Mouse (Mus musculus) layer of hippocampus, postnatal 36 days (tissue): ENCODE measurements around the gene Trit1. TPM values are rescaled to one million over a fixed set of nuclear protein-coding genes. Genes with fewer than 3 reads are reported as not detected.
A peak's percentile ranks its signal among the peaks of the same experiment; 100 is the strongest.
"Not testable (repeated sequence)": the region's sequence is repeated elsewhere in the genome, so short reads cannot be mapped to it uniquely, and the experiment has no call there.

Experiments used
- DNase-seq, 2 experiments: peaks; one replicate each; pipeline ENCODE4 v3.0.0; 2022
- total RNA-seq, 2 experiments: library from RNA; stranded (reverse); gene quantifications; 2 replicates each; pipeline ENCODE4 v1.2.3; 2021

Gene Trit1
- 10 to 100 TPM; 23.5 to 26.0 TPM for total RNA-seq

GRCm38 (mm10) chr4:123016451-123016957 is at the start of gene Trit1:
Gene Trit1, plus strand, starts transcription at chr4:123016597.
- peak; percentile 92 to 95 for DNase-seq

- no peak for DNase-seq
Observed at GRCm38 (mm10) chr4:122968106-122968505, 48.3 kb upstream of the Trit1 start.

- no peak for DNase-seq
Observed at GRCm38 (mm10) chr4:122971191-122971590, 45.2 kb upstream of the Trit1 start.

- no peak for DNase-seq
Observed at GRCm38 (mm10) chr4:122971646-122972045, 44.8 kb upstream of the Trit1 start.

- DNase-seq: no peak
Observed at GRCm38 (mm10) chr4:122972056-122972455, 44.3 kb upstream of the Trit1 start.

GRCm38 (mm10) chr4:122974976-122975520 is 41.3 kb upstream of the Trit1 start:
- no peak for DNase-seq

GRCm38 (mm10) chr4:122976885-122977284 is 39.5 kb upstream of the Trit1 start:
- DNase-seq: no peak

GRCm38 (mm10) chr4:122978850-122979249 is 37.5 kb upstream of the Trit1 start:
- DNase-seq: no peak

GRCm38 (mm10) chr4:122979826-122980225 is 36.6 kb upstream of the Trit1 start:
- DNase-seq: no peak

- no peak for DNase-seq
Observed at GRCm38 (mm10) chr4:122980684-122981083, 35.7 kb upstream of the Trit1 start.

- DNase-seq: no peak
Observed at GRCm38 (mm10) chr4:122981238-122981637, 35.2 kb upstream of the Trit1 start.

GRCm38 (mm10) chr4:122981930-122982329 is 34.5 kb upstream of the Trit1 start:
- no peak for DNase-seq

GRCm38 (mm10) chr4:122982537-122982936 is 33.9 kb upstream of the Trit1 start:
- DNase-seq: no peak

GRCm38 (mm10) chr4:122983486-122984261 is 32.7 kb upstream of the Trit1 start:
- no peak for DNase-seq

GRCm38 (mm10) chr4:122985110-122985509 is 31.3 kb upstream of the Trit1 start:
- peak; percentile 31 for DNase-seq

- DNase-seq: no peak
Observed at GRCm38 (mm10) chr4:122987421-122987820, 29.0 kb upstream of the Trit1 start.

- DNase-seq: not testable (repeated sequence)
Observed at GRCm38 (mm10) chr4:122988004-122988403, 28.4 kb upstream of the Trit1 start.

GRCm38 (mm10) chr4:122991177-122991576 is 25.2 kb upstream of the Trit1 start:
- no peak for DNase-seq

GRCm38 (mm10) chr4:122992276-122992675 is 24.1 kb upstream of the Trit1 start:
- no peak for DNase-seq

- peak; percentile 87 for DNase-seq
Observed at GRCm38 (mm10) chr4:122995404-122996220, 20.8 kb upstream of the Trit1 start, which contains the start of gene Mycl. Gene Mycl, plus strand, starts transcription at chr4:122995652.

- peak in 1 of 2 experiments; percentile 61 for DNase-seq
Observed at GRCm38 (mm10) chr4:122996221-122996617, 20.2 kb upstream of the Trit1 start.

- DNase-seq: no peak
Observed at GRCm38 (mm10) chr4:122996618-122997381, 19.6 kb upstream of the Trit1 start.
